Mouse (Mus musculus) forebrain, embryonic 14.5 days (tissue): ENCODE data around the gene Bcl7a. TPM values are rescaled to one million over a fixed set of nuclear protein-coding genes. Genes with fewer than 3 reads are reported as not detected.

Experiments used
- ATAC-seq: fragments of 200-750 bp; cut with Nextera tagmentation; 2 replicates; pipeline ENCODE4 v1.8.0; 2017; ENCODE audit warnings: mild to moderate bottlenecking, moderate library complexity
- DNase-seq: peaks from one replicate; pipeline ENCODE4 v3.0.0-alpha.2; 2015; ENCODE audit warnings: low spot score
- H3K27ac ChIP-seq: fragments of 300-500 bp; sonication (generic); 2 replicates; pipeline ENCODE4 v1.5.1; 2014; ENCODE audit warnings: low read depth, mild to moderate bottlenecking, control low read depth, low read length, moderate library complexity
- H3K27me3 ChIP-seq: fragments of 300-500 bp; sonication (generic); replicated peaks from 2 replicates; pipeline ENCODE4 v1.6.1; 2014; ENCODE audit warnings: low read length, control low read depth, mixed read lengths; ENCODE audit not compliant: control insufficient read depth, insufficient read depth
- H3K36me3 ChIP-seq: fragments of 300-500 bp; sonication (generic); 2 replicates; pipeline ENCODE4 v1.6.1; 2014; ENCODE audit warnings: low read length, control low read depth; ENCODE audit not compliant: control insufficient read depth, insufficient read depth
- H3K4me1 ChIP-seq: fragments of 300-500 bp; sonication (generic); 2 replicates; pipeline ENCODE4 v1.6.1; 2014; ENCODE audit warnings: antibody characterized with exemption, low read length, control low read depth; ENCODE audit not compliant: control insufficient read depth, insufficient read depth
- H3K4me2 ChIP-seq: fragments of 300-500 bp; sonication (generic); 2 replicates; pipeline ENCODE4 v1.6.1; 2014; ENCODE audit warnings: mild to moderate bottlenecking, control low read depth, low read length
- H3K4me3 ChIP-seq: fragments of 300-500 bp; sonication (generic); 2 replicates; pipeline ENCODE4 v1.5.1; 2014; ENCODE audit warnings: low read depth, low read length, control low read depth
- H3K9ac ChIP-seq: fragments of 300-500 bp; sonication (generic); 2 replicates; pipeline ENCODE4 v1.6.1; 2014; ENCODE audit warnings: mild to moderate bottlenecking, low read length, control low read depth, moderate library complexity
- H3K9me3 ChIP-seq: fragments of 300-500 bp; sonication (generic); replicated peaks from 2 replicates; pipeline ENCODE4 v1.6.1; 2016; ENCODE audit warnings: low read length, control low read depth, mixed read lengths; ENCODE audit not compliant: control insufficient read depth
- WGBS: fragments of 180-500 bp; shearing (Covaris S2); extraction: QIAGEN DNeasy Blood & Tissue Kit; methylation state at CpG from one replicate; pipeline ENCODE4 v1.1.7; 2014; 5-methylcytosine and 5-hydroxymethylcytosine counted together
- polyA plus RNA-seq: library from polyadenylated mRNA; unstranded; fragments of >200 nt; fragmentation: Nextera tagmentation; extraction: Ambion mirVana; gene quantifications from 2 replicates; pipeline ENCODE4 v1.2.1, GENCODE M21; 2014

Gene Bcl7a
- polyA plus RNA-seq, 1 experiment from 2014 or later, result 71.6 TPM

DNA sequence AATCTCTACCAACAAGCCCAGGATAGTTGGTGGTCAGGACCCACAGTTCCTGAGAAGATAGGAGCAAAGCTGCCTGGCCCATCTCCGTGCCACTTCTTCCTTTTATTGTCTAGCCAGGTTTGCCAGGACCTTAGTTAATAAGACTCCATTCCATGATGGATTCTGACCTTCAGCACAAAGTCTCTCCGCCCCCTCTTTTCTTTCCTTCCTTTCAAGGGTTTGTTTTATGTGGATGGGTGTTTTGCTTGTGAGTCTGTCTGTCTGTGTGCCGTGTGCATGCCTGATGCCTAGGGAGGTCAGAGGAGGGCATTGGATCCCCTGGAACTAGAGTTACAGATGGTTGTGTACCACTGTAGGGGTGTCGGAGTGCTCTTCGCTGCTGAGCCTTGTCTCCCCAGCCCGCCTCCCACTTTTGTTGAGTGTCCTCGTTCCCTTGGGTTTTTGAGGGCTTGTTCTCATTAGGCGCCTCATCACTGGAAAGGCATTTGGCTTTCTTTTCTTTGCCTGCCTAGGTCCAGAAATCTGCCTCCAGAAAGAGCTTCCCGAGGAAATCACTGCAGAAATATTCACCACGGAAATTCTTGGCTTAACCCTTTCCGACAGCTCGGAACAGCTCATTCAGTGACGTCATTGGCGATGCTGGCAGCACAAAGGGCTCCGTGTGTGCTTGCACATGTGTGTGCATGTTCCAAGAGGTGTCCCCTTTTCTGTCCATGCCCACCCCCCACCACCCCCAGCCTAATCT, 17.5 kb upstream of the Bcl7a start:
- 57% methylated on average over 15 of the region's 15 CpGs for WGBS
- Histone ChIP-seq H3K4me1 (peaks cover 14% of the 10 kb centered on the region), H3K9ac (no peak overlapping the region), H3K9me3 (no peaks in the 10 kb centered on the region), H3K27ac (no peak overlapping the region; the same call in 1 of the 2 replicates), H3K4me3 (no peak overlapping the region), H3K4me2 (no peak overlapping the region), H3K36me3 (no peaks in the 10 kb centered on the region), H3K27me3 (no peaks in the 10 kb centered on the region)
- DNase-seq, result peak; percentile 54
- no peak for ATAC-seq

DNA sequence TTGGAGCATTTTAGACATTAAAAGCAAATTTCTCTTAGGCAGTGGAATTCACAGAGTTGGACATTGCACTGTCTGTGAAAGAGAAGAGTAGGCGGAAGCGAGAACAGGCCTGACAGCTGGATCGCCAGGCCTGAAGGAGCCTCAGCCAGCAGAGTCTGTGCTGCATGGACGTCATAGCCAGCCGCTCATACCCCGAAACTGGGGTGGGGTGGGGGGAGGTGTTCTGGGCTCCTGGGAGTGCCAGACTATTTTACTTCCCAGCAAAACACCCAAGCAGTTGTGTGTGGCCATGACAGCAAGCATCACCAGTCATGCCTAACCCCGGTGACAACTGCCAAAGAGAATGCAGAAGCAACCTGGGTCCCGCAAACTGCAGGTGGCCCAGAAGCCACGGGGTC, 16.9 kb upstream of the Bcl7a start:
- Histone ChIP-seq H3K9me3 (no peaks in the 10 kb centered on the region), H3K27ac (no peak overlapping the region), H3K9ac (no peak overlapping the region), H3K36me3 (no peaks in the 10 kb centered on the region), H3K27me3 (no peaks in the 10 kb centered on the region), H3K4me3 (no peak overlapping the region), H3K4me1 (peaks cover 14% of the 10 kb centered on the region), H3K4me2 (no peak overlapping the region)
- no peak for DNase-seq
- ATAC-seq, result no peak
- 81% methylated on average over 9 of the region's 9 CpGs for WGBS

DNA sequence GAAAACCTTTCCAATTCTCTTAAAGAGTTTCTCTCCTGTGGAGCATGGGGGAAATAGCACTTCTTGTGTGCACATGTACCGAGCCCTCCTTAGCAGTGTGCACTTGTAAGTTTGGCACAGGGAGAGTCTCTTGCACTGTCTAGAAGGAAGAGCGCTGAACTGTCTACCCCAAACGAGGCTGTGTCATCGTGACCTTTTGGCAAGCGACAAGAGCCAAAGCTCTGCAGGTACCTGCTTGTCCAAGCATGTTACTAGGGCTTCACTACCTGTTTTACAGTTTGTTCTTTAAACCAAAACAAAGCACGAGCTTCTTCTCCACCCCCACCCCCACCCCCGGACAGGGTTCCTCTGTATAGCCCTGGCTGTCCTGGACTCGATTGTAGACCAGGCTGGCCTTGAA, 15.9 kb upstream of the Bcl7a start:
- DNase-seq (no peak), ATAC-seq (no peak)
- Histone ChIP-seq H3K4me2 (no peak overlapping the region), H3K27ac (no peak overlapping the region), H3K4me1 (peaks cover 14% of the 10 kb centered on the region), H3K9ac (no peak overlapping the region), H3K36me3 (no peaks in the 10 kb centered on the region), H3K27me3 (no peaks in the 10 kb centered on the region), H3K9me3 (no peaks in the 10 kb centered on the region), H3K4me3 (no peak overlapping the region)
- WGBS, result 85% methylated on average over 8 of the region's 8 CpGs

DNA sequence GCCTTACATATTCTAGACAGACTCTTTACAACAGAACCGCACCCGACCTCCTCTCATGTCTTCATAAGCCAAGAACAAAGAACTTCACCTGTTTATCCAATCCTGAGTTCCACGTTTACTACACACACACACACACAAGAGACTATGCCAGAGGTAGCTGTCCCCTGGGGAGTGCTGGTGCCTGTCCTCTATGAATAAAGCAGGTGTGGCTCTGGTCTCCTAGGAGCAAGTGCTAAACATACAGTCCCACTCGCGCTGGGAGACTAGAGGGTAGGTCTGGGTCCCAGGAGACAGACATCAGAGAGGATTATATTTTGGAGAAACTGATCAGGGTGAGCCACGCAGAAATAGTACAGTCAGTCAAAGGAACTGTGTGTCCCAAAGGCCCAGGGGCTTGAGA, 10.1 kb upstream of the Bcl7a start:
- no peak overlapping the region for H3K9ac ChIP-seq
- H3K36me3 ChIP-seq, result no peaks in the 10 kb centered on the region
- H3K27me3 ChIP-seq, result no peaks in the 10 kb centered on the region
- no peak for ATAC-seq
- no peak overlapping the region for H3K4me3 ChIP-seq
- H3K27ac ChIP-seq, result no peak overlapping the region
- WGBS, result 82% methylated on average over 6 of the region's 6 CpGs
- H3K4me1 ChIP-seq, result no peaks in the 10 kb centered on the region
- H3K4me2 ChIP-seq, result no peak overlapping the region
- no peak for DNase-seq
- no peaks in the 10 kb centered on the region for H3K9me3 ChIP-seq

DNA sequence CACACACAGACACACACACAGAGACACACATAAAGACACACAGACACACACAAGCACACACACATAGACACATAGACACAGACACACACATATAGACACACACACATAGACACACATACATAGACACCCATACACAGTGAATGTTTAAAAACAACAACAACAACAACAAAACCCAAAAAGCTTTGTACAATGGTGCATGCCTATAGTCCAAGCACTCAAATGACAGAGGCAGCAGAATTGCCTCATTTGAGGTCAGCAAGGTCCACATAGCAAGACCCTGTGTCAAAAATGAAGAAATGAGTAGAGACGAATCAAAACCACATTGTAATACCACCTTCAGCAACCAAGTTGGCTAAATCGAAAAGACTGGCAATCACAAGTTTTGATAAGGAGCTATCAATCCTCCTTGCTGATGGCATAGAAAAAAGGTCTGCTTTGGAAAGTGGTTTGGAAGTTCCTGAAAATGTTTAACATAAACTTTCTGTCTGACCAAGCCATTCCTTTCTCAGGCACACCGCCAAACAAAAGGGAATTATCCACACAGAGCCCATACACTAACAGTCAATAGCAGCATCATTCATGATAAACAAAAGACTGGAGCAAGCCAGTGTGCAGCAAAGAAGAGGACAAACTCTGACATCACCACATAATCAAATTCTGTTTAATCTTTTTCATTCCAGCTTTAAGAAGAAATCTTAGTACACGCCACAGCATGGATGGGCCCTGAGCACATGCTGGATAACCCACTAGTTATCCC, 7.3 kb upstream of the Bcl7a start:
- Histone ChIP-seq H3K4me1 (no peaks in the 10 kb centered on the region), H3K9ac (no peak overlapping the region), H3K4me2 (no peak overlapping the region), H3K9me3 (no peaks in the 10 kb centered on the region), H3K4me3 (no peak overlapping the region), H3K36me3 (no peaks in the 10 kb centered on the region), H3K27me3 (no peaks in the 10 kb centered on the region), H3K27ac (no peak overlapping the region)
- ATAC-seq (no peak), DNase-seq (no peak)
- 43% methylated on average over 4 of the region's 4 CpGs for WGBS

DNA sequence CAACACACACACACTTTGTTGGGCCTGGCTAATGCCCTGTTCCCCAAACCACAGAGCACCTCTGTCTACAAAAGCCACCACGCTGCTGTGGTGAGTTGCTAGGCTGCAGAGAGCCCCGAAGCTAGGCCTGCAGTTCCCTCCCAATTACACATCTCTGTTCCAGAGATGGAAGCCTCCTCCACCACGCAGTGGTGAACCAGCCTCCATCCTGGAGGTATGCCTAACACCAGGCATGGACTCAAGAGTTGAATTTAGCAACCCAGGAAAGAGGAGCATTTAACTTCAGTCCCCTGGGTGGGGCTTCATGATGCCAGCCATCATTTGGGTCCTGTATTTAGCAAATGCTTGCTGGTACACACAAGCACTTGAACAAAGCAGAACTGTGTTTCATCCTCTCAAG, 5.2 kb upstream of the Bcl7a start:
- no peaks in the 10 kb centered on the region for H3K9me3 ChIP-seq
- no peaks in the 10 kb centered on the region for H3K27me3 ChIP-seq
- DNase-seq (no peak), ATAC-seq (no peak)
- no peaks in the 10 kb centered on the region for H3K36me3 ChIP-seq
- H3K4me3 ChIP-seq, result no peak overlapping the region
- no peak overlapping the region for H3K4me2 ChIP-seq
- H3K9ac ChIP-seq, result no peak overlapping the region
- no peak overlapping the region for H3K27ac ChIP-seq
- WGBS, result 79% methylated on average over 3 of the region's 3 CpGs
- H3K4me1 ChIP-seq, result no peaks in the 10 kb centered on the region

DNA sequence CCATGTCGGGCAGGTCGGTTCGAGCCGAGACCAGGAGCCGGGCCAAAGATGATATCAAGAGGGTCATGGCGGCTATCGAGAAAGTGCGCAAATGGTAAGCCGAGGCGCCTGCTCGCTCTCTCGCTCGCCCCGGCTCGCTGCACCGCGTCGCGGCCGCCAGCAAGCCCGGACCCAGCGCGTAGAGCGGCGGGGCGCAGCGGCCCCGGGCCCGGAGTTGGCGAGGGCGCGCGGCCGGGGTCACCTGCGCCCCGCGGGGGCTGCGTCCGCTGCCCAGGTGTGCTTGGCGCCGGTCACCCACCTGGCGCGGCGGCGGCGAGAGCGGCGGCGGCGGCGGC, 961 bp downstream of the Bcl7a start:
- H3K4me2 ChIP-seq, result peak overlapping the region; percentile 81
- H3K36me3 ChIP-seq, result peaks cover 7% of the 10 kb centered on the region; the same call in 1 of the 2 replicates
- H3K4me1 ChIP-seq, result peaks cover 15% of the 10 kb centered on the region
- DNase-seq, result no peak
- ATAC-seq, result peak; percentile 52
- peak overlapping the region; percentile 96 for H3K4me3 ChIP-seq
- 0% methylated on average over 45 of the region's 51 CpGs for WGBS
- H3K9ac ChIP-seq, result peak overlapping the region; percentile 99
- H3K9me3 ChIP-seq, result no peaks in the 10 kb centered on the region
- H3K27ac ChIP-seq, result peak overlapping the region; percentile 100
- no peaks in the 10 kb centered on the region for H3K27me3 ChIP-seq

DNA sequence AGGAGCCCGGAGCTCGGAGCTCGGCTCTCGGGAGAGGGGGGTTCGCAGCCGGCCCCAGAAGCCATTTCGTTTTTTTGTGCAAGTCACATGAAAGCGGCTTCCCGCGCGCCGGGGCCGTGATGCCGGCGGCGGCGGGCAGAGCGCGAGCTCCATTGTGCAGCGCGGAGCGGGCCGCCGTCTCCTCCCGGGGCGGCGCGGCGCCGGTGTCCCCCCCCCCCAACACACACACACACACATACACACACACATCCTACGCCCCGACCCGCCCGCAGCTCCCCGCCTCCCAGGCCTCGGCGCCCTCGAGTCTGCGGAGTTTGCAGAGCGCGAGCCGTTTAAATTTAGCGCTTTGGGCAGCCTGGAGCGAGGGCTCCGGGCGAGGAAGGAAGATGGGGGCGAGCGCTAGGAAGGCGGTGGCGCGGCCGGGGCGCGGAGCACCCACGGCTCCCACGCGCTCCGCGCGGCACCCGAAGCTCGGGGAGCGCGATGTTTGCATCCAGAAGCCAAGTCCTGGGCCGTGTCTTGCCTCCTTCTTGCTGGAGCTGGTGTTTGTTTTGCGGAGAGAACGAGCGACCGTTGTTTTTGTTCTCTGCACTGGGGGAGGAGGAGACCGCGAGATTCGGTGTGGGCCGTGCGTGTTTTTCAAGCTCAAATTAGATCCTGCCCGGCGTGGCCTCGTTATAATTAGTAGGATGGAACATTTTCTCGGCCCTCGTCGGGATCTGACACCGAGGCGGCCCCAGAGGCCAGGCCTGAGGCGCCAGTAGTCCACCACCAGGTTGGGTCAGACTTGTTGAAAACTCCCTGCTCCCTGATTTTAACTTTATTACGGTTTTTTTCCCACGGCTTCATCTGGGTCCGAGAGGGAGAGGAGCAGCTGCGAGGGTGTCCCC, 1.6 kb downstream of the Bcl7a start:
- H3K4me1 ChIP-seq, result peaks cover 15% of the 10 kb centered on the region
- peaks cover 8% of the 10 kb centered on the region; the same call in 1 of the 2 replicates for H3K36me3 ChIP-seq
- peak overlapping the region; percentile 99 for H3K9ac ChIP-seq
- H3K27me3 ChIP-seq, result no peaks in the 10 kb centered on the region
- peak; percentile 28 for ATAC-seq
- H3K27ac ChIP-seq, result peak overlapping the region; percentile 100
- peak; percentile 70 for DNase-seq
- H3K4me3 ChIP-seq, result peak overlapping the region; percentile 96
- H3K9me3 ChIP-seq, result no peaks in the 10 kb centered on the region
- H3K4me2 ChIP-seq, result peak overlapping the region; percentile 81
- WGBS, result under 1% methylated on average over 81 of the region's 87 CpGs
